Mouse (Mus musculus): ENCODE measurements around the gene Wbp1l.

GRCm38 (mm10) chr19:46619518-46619917 is 20.6 kb downstream of the Wbp1l start:
- TF ChIP-seq POLR2A (IDR thresholded peaks at IDR 0.05; ENCODE audit: control insufficient read depth, low read depth, low read length) (no peak), CTCF (IDR thresholded peaks at IDR 0.05; ENCODE audit: control insufficient read depth, insufficient read depth, insufficient replicate concordance, low read depth, low read length) (no peak)
